Mouse (Mus musculus): Measurements from ENCODE around the gene Rgmb. TPM values are rescaled to one million over a fixed set of nuclear protein-coding genes. Genes with fewer than 3 reads are reported as not detected.

Gene Rgmb
- total RNA-seq, 2 experiments from 2014 or later, result 21.3 to 26.4 TPM

DNA sequence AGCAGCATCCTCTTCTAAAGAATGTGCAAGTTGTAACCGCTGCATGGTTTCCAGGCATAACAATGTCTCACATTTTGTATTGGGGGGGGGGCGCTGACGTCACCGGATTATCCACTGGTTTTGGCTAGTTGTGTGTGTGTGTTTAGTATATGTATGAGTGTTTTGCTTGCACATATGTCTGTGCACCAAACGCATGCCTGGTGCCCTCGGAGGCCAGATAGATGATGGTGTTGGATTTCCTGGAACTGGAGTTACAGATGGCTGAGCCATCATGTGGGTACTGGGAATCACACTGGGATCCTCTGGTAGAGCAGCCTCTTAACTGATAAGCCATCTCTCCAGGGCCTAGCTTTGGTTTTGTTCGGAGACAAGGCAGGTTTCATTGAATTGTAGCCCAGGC is 8.5 kb downstream of the Rgmb start:
- DNase-seq, result no peak

DNA sequence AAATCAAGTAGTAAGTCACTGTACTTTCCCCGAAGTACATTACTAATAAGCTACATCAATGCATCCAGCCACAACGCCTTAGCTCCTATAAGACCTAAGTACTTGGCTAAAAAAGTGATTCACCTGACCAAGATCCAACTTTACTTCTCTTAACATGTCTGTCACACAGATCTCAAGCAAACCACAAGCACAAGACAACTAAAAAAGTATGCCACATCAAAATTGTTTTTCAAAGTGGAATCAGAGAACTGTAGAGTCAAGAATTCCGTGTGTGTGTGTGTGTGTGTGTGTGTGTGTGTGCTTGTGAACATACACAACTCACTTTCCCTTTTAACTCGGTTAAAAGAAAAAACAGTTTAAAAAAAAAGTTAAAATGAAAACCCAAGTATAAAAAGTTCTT is 9.1 kb downstream of the Rgmb start:
- no peak for DNase-seq

DNA sequence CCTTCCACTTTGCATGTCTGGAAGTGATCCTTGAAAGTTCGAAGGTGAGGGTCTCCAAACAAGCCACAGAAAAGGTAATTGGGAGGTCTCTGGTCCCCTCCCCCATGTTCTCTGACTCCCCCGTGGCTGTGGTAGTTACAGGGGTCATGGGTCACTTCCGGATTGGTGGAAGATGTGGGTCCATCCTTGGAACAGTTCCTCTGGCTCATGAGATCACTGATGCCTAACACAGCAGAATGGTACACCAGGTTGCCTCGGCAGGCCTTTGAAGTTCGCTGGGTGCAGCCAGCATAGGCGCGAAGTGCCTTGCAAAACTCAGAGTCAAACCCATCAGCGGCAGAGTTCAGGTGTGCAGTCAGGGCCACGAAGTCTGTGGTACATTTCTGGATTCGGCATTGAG is 10.1 kb downstream of the Rgmb start:
- peak in 1 of 2 experiments; percentile 11 for DNase-seq

DNA sequence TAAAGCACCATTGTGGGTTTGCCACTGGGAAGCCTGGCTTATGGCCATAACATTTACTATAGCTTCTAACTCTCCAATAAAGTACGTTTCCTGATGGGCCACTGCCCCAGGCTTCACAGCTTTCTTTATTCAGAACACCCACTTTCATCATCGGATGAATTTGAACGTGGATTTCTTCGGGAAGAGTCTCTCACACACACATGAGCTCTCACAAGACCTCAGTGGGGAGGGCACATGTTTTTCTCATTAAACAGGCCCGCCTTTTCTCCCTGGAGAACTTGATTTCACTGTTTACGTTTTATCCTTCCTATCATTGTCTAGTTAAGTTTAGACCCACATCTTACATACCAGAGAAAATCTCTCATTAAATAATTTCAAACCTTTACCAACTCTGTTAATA is 10.7 kb downstream of the Rgmb start:
- DNase-seq, result peak; percentile 35 to 58

DNA sequence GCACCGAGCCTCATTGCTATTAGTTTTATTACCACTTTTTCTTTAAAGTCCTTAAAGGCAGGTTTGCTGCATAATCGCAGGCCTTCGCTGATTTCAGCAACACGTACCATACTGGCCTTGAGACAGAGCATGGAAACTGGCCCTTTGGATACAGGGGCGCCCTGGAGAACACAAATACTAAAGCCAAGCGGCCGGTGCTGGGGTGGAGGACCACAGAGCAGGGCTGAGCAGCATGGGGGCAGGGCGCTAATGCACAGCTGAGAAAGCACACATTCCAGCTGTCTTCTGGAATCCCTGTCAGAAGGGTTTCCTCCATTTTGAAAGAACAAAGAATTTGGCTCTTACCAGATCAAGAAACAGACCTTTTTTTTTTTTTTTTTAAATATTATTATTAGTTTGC is 12.5 kb downstream of the Rgmb start:
- no peak for DNase-seq

DNA sequence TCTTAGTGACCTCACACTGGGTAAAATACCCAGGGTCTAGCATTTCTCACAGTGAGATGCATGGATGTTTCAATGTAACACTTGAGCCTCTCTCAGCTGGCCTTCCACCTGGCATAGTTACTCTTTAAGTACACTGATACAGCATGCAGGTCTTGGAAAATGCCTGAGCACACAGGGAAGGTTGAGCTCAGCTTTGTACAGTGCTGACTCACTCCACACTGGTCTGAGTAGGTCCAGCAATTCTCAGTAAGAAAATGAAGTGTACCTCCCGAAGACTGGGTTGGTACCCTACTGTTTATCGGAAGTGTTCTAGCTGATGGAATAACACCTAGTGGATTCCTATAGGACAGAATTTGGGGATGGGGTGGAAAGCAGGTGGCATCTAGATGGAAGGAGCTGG is 13.2 kb downstream of the Rgmb start:
- DNase-seq, result no peak

DNA sequence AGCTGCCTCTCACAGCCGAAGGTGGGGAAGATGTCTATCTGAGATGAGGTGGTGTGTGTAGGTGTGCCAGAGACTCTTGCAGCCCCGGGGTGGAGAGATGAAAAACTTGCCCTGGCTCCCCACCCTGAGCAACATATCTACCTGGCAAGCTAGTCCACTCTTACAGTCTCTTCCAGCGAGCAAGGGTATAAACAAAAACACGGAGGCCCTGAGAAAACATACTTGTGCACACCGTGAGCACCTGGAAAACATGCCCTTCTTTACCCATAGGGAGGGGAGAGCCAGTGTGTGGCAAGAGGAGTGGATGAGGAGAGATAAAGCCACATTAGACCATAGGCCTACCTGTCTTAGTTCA is 13.8 kb downstream of the Rgmb start:
- no peak for DNase-seq

DNA sequence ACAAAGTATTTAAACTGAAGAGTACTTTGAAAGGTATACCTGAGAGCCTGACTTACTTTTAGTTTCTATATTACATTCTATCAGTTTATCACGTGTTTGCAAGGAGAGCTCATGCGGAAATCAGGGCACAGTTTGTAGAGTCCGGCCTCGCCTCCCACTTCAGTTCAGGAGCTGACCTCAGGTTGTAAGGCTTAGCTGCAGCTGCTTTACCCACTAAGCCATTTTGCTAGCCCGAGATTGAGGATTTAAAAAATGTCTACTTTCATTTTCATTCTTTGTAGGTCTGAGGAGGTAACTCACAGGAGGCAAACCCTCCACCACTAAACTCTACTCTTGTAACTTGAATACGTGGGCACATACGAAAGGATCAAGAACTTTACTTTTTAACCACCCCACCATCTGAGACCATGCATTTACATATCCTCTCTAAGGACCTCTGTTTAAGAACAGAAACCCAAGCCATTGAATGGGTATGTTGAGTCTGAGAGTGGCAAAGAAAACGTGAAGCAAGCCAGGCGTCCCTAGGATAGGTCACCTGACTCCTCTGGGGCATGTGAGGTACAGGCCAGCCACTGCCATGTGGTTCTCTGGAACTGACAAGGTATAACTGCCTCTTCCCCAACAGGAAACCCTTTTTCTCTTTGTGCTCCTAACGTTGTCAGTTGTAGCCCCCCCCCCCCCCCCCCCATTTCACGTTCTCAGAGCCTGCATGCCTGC is 14.3 kb downstream of the Rgmb start:
- DNase-seq, result no peak

DNA sequence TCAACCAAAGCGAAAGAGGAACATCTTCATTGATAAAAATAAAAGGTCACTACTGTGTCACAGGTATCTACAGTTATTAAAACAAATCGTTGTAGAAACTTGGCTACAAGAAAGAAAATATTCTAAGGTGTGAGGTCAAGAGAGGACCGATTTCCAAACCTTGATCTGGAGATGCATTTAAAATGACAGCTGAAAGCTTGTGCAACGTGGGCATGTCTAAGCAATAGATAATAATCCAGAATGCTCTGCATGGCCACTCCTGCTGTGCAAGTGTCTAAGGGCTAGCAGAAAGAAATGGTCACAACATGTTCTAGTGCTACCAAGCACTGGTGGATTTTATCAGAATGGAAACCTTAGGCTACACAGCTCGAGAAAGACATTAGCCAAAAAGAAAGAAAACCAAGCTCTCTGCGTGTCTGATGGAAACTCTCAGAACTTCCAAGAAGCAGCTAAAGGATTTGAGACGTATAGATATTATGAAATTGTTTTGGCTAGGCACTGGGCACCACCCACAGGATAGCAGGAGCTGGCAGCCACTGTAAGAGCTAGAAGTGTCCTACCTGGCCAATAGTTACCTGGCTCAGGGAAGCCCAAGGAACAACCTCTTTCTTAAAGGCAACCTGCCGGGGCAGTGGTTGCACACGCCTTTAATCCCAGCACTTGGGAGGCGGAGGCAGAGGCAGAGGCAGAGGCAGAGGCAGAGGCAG is 15.4 kb downstream of the Rgmb start:
- no peak for DNase-seq

DNA sequence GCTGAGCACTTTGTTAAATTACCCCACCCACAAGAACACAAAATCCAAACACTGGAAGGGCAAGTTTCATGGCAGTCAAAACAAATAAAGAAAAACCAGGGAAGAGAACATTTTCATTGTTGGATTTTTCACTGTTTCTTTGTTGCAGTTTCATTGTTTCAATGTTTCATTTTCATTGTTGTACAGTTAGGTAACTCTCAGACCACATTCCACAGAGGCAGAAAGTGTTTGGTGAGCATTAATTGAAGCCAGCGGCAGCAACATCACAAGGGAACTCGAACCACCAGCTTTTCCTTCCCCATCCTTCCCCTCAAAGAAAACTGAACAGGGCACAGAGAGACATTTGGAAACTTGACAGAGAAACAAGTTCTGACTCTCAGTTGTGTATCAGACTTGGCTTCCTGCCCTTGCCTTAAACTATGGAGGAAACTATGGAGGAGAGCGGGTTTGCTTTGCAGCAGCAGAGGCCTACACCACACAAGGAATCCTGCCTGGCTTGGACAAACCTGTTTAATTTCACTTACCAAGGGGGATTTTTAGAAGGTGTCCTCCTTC is 17.1 kb downstream of the Rgmb start:
- DNase-seq, result peak; percentile 36 to 43

DNA sequence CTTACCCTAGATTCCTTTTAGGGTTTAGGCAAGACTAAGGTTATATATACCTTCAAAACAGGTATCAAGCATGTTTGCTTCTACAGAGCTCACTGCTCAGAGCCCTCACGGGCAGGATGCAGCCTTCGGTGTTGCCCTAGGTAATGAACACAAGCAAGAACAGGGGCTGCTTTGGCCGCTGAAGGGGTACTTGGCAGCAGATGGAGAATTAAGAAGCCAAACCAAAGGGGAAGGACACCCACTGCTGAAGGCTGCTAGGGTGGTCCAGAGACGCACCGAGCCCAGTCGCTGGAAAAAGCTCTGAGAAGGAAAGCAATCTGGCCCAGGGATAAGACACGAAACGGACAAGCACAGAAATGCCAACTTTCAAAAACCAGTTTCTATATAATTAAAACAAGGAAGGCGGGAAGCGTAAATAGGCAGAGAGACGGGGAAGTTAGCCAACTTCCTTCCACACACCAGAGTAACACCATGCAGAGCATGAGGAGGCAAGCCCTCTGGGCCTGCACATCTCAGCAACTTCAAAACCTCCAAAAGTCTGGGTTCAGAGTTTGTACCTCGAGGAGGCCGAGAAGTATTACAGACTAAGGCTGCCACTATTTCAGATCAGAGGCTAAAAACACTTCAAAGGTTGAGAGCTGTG is 18.6 kb downstream of the Rgmb start:
- DNase-seq, result peak in 1 of 2 experiments; percentile 22

DNA sequence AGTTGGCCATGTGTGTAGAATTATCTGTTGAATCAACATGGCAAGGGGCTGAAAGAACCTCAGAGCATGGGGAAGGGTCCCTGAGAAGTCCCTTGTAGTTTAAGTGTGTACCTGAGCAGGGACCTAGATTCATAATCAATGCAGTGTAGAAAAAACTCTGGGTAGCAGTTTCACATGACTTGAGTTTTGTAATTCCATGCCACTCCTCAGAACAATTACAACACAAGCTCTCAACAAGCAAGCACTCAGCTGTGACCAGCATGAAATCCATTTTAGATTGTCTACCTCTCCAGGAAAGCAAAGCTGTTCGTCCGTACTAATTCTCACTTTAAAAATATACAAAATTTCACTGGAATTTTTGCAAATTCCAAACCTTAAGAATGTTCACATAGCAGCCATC is 20.9 kb downstream of the Rgmb start:
- DNase-seq, result peak in 1 of 2 experiments; percentile 9

DNA sequence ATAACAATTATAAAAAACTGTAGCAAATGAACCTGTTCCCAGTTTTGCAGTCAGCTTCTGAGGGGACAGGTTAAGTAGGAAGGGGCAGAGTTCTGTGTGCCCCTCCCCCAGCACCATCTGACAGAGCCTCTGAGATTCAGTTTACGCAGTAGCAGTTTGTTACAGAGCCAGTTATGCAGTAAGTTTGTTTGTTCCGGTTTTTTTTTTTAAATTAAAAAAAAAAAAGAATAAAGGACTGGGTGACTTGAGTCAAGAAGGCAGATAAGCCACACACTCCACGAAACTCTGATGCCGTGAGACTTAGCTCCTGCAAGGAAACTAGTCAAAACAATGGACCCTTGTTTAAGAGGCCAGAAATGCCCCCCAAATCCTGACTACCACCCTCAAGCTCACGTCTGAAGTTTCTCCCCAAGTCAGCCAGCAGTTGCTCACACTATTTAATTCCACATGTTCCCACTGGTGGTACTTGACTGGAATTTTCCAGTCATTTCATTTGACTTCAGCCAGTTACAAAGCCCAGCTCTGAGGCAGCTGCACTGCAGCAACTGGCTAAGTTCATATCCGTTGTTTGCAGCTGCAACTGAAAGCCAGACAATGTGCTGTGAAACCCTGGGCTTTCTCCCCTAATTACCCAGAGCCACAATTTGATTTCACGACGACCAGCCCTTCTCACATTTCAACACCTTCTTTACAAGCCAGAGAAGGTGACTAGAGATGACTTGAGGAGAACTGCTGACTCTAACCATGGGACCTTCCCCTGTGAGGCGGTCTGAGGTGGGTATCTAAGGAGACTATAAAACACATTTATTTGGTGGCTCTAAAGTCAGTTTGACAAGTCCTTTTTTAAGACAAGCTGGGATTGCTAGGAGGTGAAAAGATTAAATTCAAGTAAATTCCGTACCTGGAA is 22.1 kb downstream of the Rgmb start:
- peak; percentile 37 to 38 for DNase-seq

DNA sequence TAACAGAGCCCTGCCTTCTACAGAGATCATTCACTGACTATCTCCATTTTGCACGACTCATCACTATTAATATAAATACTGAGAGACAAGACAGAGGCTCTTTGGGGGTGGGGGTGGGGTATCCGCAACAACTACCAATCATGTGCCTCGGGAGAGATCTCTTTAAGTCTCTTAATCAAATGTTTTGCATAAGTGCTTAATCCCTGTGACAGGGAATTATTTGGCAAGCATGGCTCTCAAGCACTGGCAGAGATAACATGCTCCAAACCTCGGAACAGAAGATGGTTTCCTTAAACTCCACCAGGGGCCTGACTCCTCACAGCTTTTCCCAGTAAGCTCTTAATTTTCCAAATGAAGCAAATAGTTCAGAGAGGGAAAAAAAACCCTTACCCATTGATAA is 22.8 kb downstream of the Rgmb start:
- DNase-seq, result peak in 1 of 2 experiments; percentile 12

DNA sequence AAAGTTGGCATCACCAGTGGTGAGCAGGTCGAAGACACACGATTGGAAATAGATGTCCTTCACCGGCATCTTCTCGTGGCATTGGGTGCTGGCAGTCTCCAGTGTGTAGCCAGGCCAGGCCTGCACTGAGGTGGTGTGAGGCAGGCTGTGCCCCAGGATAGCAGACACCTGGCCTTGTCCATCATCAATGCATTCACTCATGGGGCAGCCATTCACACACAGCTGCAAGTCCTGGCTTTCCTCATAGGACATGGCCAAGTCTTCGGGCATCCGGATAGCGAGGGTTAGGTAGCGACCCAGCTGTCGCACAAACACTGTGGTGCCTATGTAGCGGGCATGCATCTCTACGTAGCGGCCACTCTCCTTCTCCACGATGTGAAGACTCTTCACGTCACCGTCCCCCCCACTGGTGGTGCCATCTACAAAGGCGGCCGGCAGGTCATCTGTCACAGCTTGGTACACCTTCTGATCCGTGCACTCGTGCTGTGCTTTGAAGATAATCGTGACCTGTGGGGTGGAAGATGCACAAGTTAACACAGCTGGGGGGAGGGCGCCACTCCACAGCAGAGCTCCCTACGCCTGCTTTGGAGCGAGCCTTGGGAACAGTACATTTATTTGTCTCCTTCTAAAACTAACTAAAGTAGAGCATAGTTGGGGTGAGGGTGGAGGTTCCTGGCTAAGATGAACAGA is 23.4 kb downstream of the Rgmb start:
- peak in 1 of 2 experiments; percentile 10 for DNase-seq

DNA sequence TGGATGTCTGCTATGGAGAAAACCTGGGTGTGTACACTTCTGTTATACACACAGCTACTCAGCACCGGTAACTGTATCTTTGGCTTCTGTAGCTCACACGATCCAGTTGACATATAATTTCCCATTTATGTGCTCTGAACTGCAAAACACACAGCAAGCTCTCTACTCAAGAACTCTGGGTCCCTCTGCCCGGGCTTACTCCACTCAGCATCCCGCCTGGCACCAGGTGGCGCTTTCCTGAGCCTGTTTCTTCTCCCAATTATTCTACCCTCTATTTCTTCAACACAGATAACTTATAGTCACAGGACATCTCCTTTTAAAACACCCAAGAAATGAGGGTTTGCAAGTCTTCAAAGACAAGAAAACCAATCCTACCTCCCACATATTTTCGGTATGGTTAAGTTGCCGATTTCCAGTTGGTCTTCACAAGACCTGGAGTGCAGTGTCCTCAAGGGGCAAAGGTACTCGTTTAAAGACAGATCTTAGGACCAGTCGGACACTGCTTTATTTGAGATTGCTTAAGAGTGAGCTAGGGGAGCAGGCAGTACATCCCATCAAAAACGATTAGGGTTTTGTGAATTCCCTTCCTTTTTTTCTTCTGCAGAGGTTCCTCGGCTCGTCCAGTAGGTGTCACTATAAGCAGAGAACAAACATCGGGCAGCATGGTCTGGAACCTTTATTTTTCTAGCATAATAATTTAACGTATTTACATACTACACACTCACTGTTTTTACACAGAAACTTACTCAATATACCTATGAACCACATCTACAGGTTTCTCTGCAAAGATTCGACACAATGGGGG is 26.6 kb downstream of the Rgmb start:
- peak in 1 of 2 experiments; percentile 68 for DNase-seq

DNA sequence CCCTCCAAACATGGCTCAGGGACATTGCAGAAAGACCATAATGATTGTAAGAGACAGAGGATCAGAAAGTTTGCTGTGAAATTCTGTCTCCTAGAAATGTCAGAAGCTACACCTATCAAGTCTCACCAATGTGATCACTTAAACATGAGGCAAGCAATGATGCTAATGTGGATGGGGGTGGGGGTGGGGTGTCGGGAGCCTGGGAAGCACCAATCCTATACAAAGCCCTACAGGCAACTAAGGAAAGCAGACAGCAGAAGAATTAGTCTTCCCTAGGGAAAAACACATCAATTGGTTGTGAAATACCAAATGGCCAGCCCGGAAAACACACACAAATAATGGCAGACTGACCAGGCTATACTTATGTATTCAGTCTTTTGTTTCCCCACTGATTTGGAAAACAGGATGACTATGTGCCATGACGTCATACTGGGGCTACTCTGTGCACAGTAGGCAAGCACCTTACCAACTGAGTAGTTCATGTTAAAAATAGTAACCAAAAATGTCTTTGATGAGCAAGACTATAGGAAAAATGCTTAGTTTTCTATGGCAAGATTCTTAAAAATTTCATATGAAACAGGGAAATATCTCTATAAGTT is 31.5 kb downstream of the Rgmb start:
- no peak for DNase-seq

DNA sequence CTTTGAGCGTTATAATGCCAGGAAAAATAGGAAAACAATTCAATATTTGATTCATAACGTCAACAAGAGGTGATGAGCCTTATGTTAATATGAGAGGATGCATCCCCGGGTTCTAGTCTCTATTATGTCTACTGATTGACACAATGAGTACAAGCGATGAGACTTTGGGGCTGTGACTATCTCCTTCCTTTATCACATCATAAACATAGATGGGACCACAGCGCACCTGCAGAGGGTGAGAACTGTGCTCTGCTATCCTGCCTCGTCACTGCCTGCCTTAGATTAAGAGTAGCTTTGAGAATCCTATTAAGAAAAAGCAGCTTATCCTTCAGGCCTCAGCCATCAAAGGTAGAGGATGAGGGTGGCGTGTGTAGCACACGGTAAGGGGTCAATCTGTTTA is 40.1 kb downstream of the Rgmb start:
- DNase-seq, result no peak

DNA sequence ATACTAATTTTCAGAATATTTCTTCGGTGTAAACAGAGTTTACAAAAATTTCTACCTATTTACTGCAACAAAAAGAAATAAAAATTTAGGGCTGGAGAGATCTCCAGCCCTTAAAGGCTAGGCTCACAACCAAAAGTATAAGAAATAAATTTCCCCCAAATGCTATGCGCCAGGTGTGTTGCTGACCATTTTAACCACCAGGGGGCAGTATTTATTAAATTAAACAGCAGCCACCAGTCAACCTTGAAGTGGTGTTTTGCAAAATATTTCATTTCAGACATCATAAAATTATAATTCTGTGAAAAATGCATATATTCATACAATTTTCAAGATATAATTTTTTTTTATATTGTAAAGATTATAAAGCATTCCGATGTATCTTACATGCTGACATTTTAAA is 43.8 kb downstream of the Rgmb start:
- DNase-seq, result peak in 1 of 2 experiments; percentile 79

DNA sequence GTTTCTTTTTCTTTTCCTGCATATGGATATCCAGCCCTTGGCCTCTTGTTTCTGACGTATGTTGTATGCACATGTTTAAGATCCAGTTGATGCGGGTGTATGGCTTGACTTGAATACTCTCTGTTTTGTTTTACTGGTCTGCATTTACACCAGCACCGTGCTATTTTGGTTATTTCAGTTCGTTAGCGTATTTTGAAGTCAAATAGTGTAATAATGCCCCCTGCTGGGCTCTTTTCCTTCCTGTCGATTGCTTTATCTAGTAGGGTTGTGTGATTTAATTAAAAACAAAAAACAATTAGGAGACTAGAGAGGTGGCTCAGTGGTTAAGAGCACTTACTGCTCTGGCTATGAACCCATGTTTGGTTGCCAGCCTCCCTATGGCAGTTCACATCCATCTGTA is 52.9 kb downstream of the Rgmb start:
- DNase-seq, result peak in 1 of 2 experiments; percentile 15
